Mouse (Mus musculus) embryo, embryonic 10.5 days (tissue): ENCODE measurements at regions not wholly inside any gene's neighbourhood (a gene's known extent, or its start where the extent isn't known, plus 50 kb on each side); places are given as distances from the start of the nearest gene placed in this dataset.

Source experiments
- DNase-seq: peaks from one replicate; pipeline ENCODE4 v3.0.0-alpha.2; 2015; ENCODE audit warnings: low spot score

- no peak for DNase-seq
These were observed 179.1 kb upstream of the Adgrl2 start for GRCm38 (mm10) chr3:149169442-149169841.

GRCm38 (mm10) chr3:149167997-149168396, 177.6 kb upstream of the Adgrl2 start:
- no peak for DNase-seq

GRCm38 (mm10) chr3:149164804-149165203, 174.4 kb upstream of the Adgrl2 start:
- DNase-seq, result no peak

- DNase-seq, result no peak
These were observed 173.2 kb upstream of the Adgrl2 start for GRCm38 (mm10) chr3:149163591-149163990.

- DNase-seq, result no peak
These were observed 170.5 kb upstream of the Adgrl2 start for GRCm38 (mm10) chr3:149160833-149161232.

- DNase-seq, result no peak
These were observed 167.0 kb upstream of the Adgrl2 start for GRCm38 (mm10) chr3:149157381-149157780.

- DNase-seq, result no peak
These were observed 162.0 kb upstream of the Adgrl2 start for GRCm38 (mm10) chr3:149152312-149152711.

GRCm38 (mm10) chr3:149150796-149151195, 160.4 kb upstream of the Adgrl2 start:
- no peak for DNase-seq

- peak; percentile 14 for DNase-seq
These were observed 158.3 kb upstream of the Adgrl2 start for GRCm38 (mm10) chr3:149148608-149149007.

GRCm38 (mm10) chr3:149147916-149148315, 157.6 kb upstream of the Adgrl2 start:
- no peak for DNase-seq

- peak; percentile 15 for DNase-seq
These were observed 156.3 kb upstream of the Adgrl2 start for GRCm38 (mm10) chr3:149146673-149147072.

GRCm38 (mm10) chr3:149140461-149140860, 150.1 kb upstream of the Adgrl2 start:
- DNase-seq, result no peak

- no peak for DNase-seq
These were observed 143.9 kb upstream of the Adgrl2 start for GRCm38 (mm10) chr3:149134028-149134938.

GRCm38 (mm10) chr3:149118806-149119205, 128.5 kb upstream of the Adgrl2 start:
- no peak for DNase-seq

- no peak for DNase-seq
These were observed 127.3 kb upstream of the Adgrl2 start for GRCm38 (mm10) chr3:149117684-149118056.

- DNase-seq, result peak; percentile 12
These were observed 126.8 kb upstream of the Adgrl2 start for GRCm38 (mm10) chr3:149117018-149117683.

- no peak for DNase-seq
These were observed 126.2 kb upstream of the Adgrl2 start for GRCm38 (mm10) chr3:149116604-149117003.

- no peak for DNase-seq
These were observed 125.5 kb upstream of the Adgrl2 start for GRCm38 (mm10) chr3:149115901-149116300.

GRCm38 (mm10) chr3:149112878-149113277, 122.5 kb upstream of the Adgrl2 start:
- no peak for DNase-seq

- DNase-seq, result peak; percentile 51
These were observed 121.4 kb upstream of the Adgrl2 start for GRCm38 (mm10) chr3:149111529-149112439.

GRCm38 (mm10) chr3:149110831-149111230, 120.5 kb upstream of the Adgrl2 start:
- no peak for DNase-seq
